Mouse (Mus musculus): ENCODE data around the gene Fbln2.

DNA sequence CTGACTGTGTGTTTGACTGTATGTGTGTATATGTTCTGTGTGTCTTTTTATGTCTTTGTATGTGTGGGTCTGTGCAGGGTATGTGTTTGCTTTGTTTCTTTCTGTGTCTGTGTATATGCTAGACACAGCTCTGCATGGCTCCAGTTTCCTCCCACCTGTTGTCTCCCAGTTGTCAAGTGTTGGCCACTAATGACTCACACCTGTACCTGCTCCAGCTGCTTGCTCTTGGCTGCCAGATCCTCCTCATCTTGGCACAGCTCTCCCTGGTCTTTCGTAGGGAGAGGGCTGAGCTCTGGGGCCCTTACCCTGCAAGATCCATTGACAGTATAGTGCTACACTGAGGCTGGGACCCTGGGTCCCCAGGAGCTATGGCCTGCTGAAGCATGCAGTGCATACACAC, 13.8 kb downstream of the Fbln2 start:
- TF ChIP-seq CTCF (IDR thresholded peaks at IDR 0.05; ENCODE audit: low read depth, low read length), result no peak
- no peak for TF ChIP-seq GATA1 (IDR thresholded peaks at IDR 0.05; ENCODE audit: borderline replicate concordance, low read length)
- no peak for TF ChIP-seq POLR2AphosphoS5 (IDR thresholded peaks at IDR 0.05; ENCODE audit: insufficient replicate concordance, low read depth, low read length)
